Mouse (Mus musculus): Measurements from ENCODE around the gene Prss41.

DNA sequence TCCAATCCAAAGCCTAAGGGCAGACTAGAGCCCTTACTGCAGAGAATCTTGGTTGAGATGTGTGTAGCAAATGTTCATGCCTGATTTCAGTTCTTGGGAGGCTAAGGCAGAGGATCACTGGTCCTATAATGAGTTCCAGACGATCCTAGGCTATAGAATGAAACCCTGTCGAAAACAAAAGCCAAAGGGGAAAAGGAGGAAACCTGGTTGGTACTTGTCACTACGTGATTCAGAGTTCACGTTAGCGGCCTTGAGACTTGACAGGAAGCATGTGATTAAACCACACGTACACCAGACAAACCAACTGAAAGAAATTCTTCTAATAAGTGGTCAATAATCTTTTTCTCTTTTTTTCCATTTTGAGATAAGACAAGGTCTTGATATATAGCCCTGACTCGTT, 46.7 kb downstream of the Prss41 start:
- TF ChIP-seq CTCF (IDR thresholded peaks at IDR 0.05) (no peak), EP300 (IDR thresholded peaks at IDR 0.05; ENCODE audit: insufficient read depth, low read depth, low read length) (no peak)
